Mouse (Mus musculus) lung, adult 18-20 months (tissue): Measurements from ENCODE around the gene Ankle2.

Source experiments
- DNase-seq, 2 experiments: peaks; one replicate each; pipeline ENCODE4 v3.0.0; 2022; ENCODE audit warnings: mixed read lengths in 2 of 2

Gene Ankle2

GRCm38 (mm10) chr5:110230780-110231461 lies at the start of gene Ankle2:
Gene Ankle2 (plus strand): TSS chr5:110231004.
- DNase-seq: peak; percentile 90 to 92

- peak; percentile 16 to 20 for DNase-seq
Observed at GRCm38 (mm10) chr5:110181716-110182115, 49.1 kb upstream of the Ankle2 start.

GRCm38 (mm10) chr5:110203164-110203895 lies 27.5 kb upstream of the Ankle2 start:
- no peak for DNase-seq

GRCm38 (mm10) chr5:110204777-110205176 lies 26.0 kb upstream of the Ankle2 start:
- DNase-seq: no peak

- DNase-seq: no peak
Observed at GRCm38 (mm10) chr5:110211312-110211711, 19.5 kb upstream of the Ankle2 start.

GRCm38 (mm10) chr5:110216780-110217179 lies 14.0 kb upstream of the Ankle2 start:
- DNase-seq: no peak

GRCm38 (mm10) chr5:110220331-110220730 lies 10.5 kb upstream of the Ankle2 start:
- no peak for DNase-seq

- no peak for DNase-seq
Observed at GRCm38 (mm10) chr5:110222757-110223156, 8.0 kb upstream of the Ankle2 start.

GRCm38 (mm10) chr5:110225056-110225455 lies 5.7 kb upstream of the Ankle2 start:
- no peak for DNase-seq

GRCm38 (mm10) chr5:110227336-110227883 lies 3.4 kb upstream of the Ankle2 start:
- DNase-seq: no peak

GRCm38 (mm10) chr5:110230401-110230779 lies 414 bp upstream of the Ankle2 start:
- DNase-seq: no peak

- DNase-seq: no peak
Observed at GRCm38 (mm10) chr5:110231638-110232037, 834 bp downstream of the Ankle2 start.

- no peak for DNase-seq
Observed at GRCm38 (mm10) chr5:110232346-110232745, 1.5 kb downstream of the Ankle2 start.

GRCm38 (mm10) chr5:110244091-110244490 lies 13.3 kb downstream of the Ankle2 start:
- no peak for DNase-seq

GRCm38 (mm10) chr5:110266941-110267340 lies 36.1 kb downstream of the Ankle2 start:
- no peak for DNase-seq

GRCm38 (mm10) chr5:110269141-110270101 lies 38.6 kb downstream of the Ankle2 start, which contains the start of gene Pgam5:
Gene Pgam5 (minus strand): TSS chr5:110269913.
- peak; percentile 83 to 88 for DNase-seq

GRCm38 (mm10) chr5:110270242-110270641 lies 39.4 kb downstream of the Ankle2 start:
- DNase-seq: no peak

- DNase-seq: no peak
Observed at GRCm38 (mm10) chr5:110274147-110274546, 43.3 kb downstream of the Ankle2 start.

GRCm38 (mm10) chr5:110274846-110275245 lies 44.0 kb downstream of the Ankle2 start:
- no peak for DNase-seq

GRCm38 (mm10) chr5:110276391-110276790 lies 45.6 kb downstream of the Ankle2 start:
- DNase-seq: no peak

GRCm38 (mm10) chr5:110276910-110277309 lies 46.1 kb downstream of the Ankle2 start:
- DNase-seq: no peak

GRCm38 (mm10) chr5:110281984-110282383 lies 51.2 kb downstream of the Ankle2 start:
- no peak for DNase-seq

GRCm38 (mm10) chr5:110284536-110284935 lies 53.7 kb downstream of the Ankle2 start:
- peak; percentile 64 for DNase-seq
